Mouse (Mus musculus): ENCODE measurements around the gene Camkk1.

DNA sequence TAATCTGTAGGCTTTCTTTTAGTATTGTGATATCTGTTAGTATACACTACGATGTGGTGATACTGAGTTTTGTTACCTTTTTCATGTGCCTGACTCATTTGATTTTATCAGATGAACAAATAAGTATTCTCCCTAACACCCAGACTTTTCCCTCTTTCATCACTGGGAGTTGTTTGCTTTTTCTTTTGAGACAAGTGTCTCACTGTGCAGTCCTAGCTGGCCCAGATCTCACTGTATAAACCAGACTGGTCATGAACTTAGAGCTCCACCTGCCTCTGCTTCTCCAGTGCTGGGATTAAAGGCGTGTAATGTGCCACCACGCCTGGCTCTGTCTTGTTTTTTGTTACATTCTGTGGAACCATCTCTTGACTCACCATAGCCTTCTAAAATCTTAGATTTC is 40.8 kb downstream of the Camkk1 start:
- TF ChIP-seq POLR2A (IDR thresholded peaks at IDR 0.05; ENCODE audit: insufficient read depth, low read depth, low read length) (no peak), CTCF (IDR thresholded peaks at IDR 0.05; ENCODE audit: insufficient read depth, low read depth, low read length) (no peak)
